Mouse (Mus musculus) limb, embryonic 11.5 days (tissue): ENCODE results near the gene Flnc. TPM values are rescaled to one million over a fixed set of nuclear protein-coding genes. Genes with fewer than 3 reads are reported as not detected.

ENCODE experiments used
- ATAC-seq: fragments of 200-750 bp; cut with Nextera tagmentation; 2 replicates; pipeline ENCODE4 v1.8.0; 2017; ENCODE audit warnings: low read depth; ENCODE audit not compliant: insufficient number of reproducible peaks, low FRiP score, low TSS enrichment
- DNase-seq: peaks from one replicate; pipeline ENCODE4 v3.0.0-alpha.2; 2015; ENCODE audit warnings: low spot score
- H3K27ac ChIP-seq: fragments of 300-500 bp; sonication (generic); replicated peaks from 2 replicates; pipeline ENCODE4 v1.5.1; 2014; ENCODE audit warnings: low read depth, mild to moderate bottlenecking, low read length
- H3K27me3 ChIP-seq: fragments of 300-500 bp; sonication (generic); 2 replicates; pipeline ENCODE4 v1.6.1; 2014; ENCODE audit warnings: mild to moderate bottlenecking, low read length, mixed read lengths; ENCODE audit not compliant: control insufficient read depth, insufficient read depth
- H3K36me3 ChIP-seq: fragments of 300-500 bp; sonication (generic); 2 replicates; pipeline ENCODE4 v1.6.1; 2014; ENCODE audit warnings: mild to moderate bottlenecking, low read length, moderate library complexity, mixed read lengths; ENCODE audit not compliant: control insufficient read depth, insufficient read depth
- H3K4me1 ChIP-seq: fragments of 300-500 bp; sonication (generic); 2 replicates; pipeline ENCODE4 v1.6.1; 2014; ENCODE audit warnings: low read length, mixed read lengths; ENCODE audit not compliant: control insufficient read depth, insufficient read depth
- H3K4me2 ChIP-seq: fragments of 300-500 bp; sonication (generic); 2 replicates; pipeline ENCODE4 v1.6.1; 2014; ENCODE audit warnings: low read depth, mild to moderate bottlenecking, moderate library complexity; ENCODE audit not compliant: severe bottlenecking
- H3K4me3 ChIP-seq: fragments of 300-500 bp; sonication (generic); 2 replicates; pipeline ENCODE4 v1.5.1; 2014; ENCODE audit warnings: low read depth, low read length
- H3K9ac ChIP-seq: fragments of 300-500 bp; sonication (generic); 2 replicates; pipeline ENCODE4 v1.6.1; 2014; ENCODE audit warnings: mild to moderate bottlenecking, low read length
- H3K9me3 ChIP-seq: fragments of 300-500 bp; sonication (generic); 2 replicates; pipeline ENCODE4 v1.6.1; 2016; ENCODE audit warnings: low read length; ENCODE audit not compliant: control insufficient read depth
- WGBS: fragments of 180-500 bp; shearing (Covaris S2); extraction: QIAGEN DNeasy Blood & Tissue Kit; methylation state at CpG from one replicate; pipeline ENCODE4 v1.1.7; 2014; 5-methylcytosine and 5-hydroxymethylcytosine counted together
- microRNA-seq: library from miRNA; unstranded; fragments of <30 nt; microRNA quantifications from one replicate; pipeline ENCODE4, GENCODE M21; 2016
- polyA plus RNA-seq: library from polyadenylated mRNA; unstranded; fragments of >200 nt; fragmentation: Nextera tagmentation; extraction: Ambion mirVana; gene quantifications from 2 replicates; pipeline ENCODE4 v1.2.1, GENCODE M21; 2014

Flnc gene
- polyA plus RNA-seq, 1 experiment from 2014 or later = 2.5 TPM

- WGBS = 90% methylated on average over 1 of the region's 1 CpGs
- Histone ChIP-seq H3K4me3 (no peak overlapping the region), H3K9ac (no peak overlapping the region), H3K27ac (no peak overlapping the region), H3K9me3 (no peaks in the 10 kb centered on the region), H3K4me1 (peaks cover 4% of the 10 kb centered on the region; the same call in 1 of the 2 replicates), H3K4me2 (no peak overlapping the region), H3K36me3 (peaks cover 2% of the 10 kb centered on the region; the same call in 1 of the 2 replicates), H3K27me3 (no peaks in the 10 kb centered on the region)
- DNase-seq (no peak), ATAC-seq (no peak)
Measured at GRCm38 (mm10) chr6:29501599-29501998, 68.5 kb downstream of the Flnc start.

- Histone ChIP-seq H3K27me3 (no peaks in the 10 kb centered on the region), H3K9ac (no peak overlapping the region), H3K9me3 (no peaks in the 10 kb centered on the region), H3K36me3 (no peaks in the 10 kb centered on the region; the same call in 1 of the 2 replicates), H3K4me1 (peaks cover 23% of the 10 kb centered on the region), H3K27ac (no peak overlapping the region), H3K4me2 (no peak overlapping the region), H3K4me3 (no peak overlapping the region)
- no peak for DNase-seq
- no peak for ATAC-seq
- 90% methylated on average over 5 of the region's 5 CpGs for WGBS
Measured at GRCm38 (mm10) chr6:29505493-29505892, 72.4 kb downstream of the Flnc start.

GRCm38 (mm10) chr6:29506834-29507233 lies 73.8 kb downstream of the Flnc start:
- Histone ChIP-seq H3K9ac (peak overlapping the region; percentile 68), H3K4me2 (peak overlapping the region; percentile 80), H3K4me3 (peak overlapping the region; percentile 70), H3K36me3 (no peaks in the 10 kb centered on the region; the same call in 1 of the 2 replicates), H3K9me3 (no peaks in the 10 kb centered on the region), H3K4me1 (peaks cover 23% of the 10 kb centered on the region), H3K27ac (no peak overlapping the region), H3K27me3 (no peaks in the 10 kb centered on the region)
- no peak for DNase-seq
- 0 out of 2 replicates have a peak, but pooled peaks have one; percentile 12 for ATAC-seq
- WGBS = 12% methylated on average over 8 of the region's 8 CpGs

GRCm38 (mm10) chr6:29507447-29508309 lies 74.6 kb downstream of the Flnc start, which contains the start of gene Kcp:
Kcp (minus strand) TSS chr6:29507952.
- Histone ChIP-seq H3K9ac (peak within 1 kb of the TSS; percentile 68), H3K36me3 (no peaks in the 10 kb centered on the region), H3K4me1 (peaks cover 27% of the 10 kb centered on the region), H3K4me2 (peak within 1 kb of the TSS; percentile 80), H3K9me3 (no peaks in the 10 kb centered on the region), H3K27me3 (no peaks in the 10 kb centered on the region), H3K4me3 (peak within 1 kb of the TSS; percentile 70), H3K27ac (peak within 1 kb of the TSS; percentile 72)
- WGBS = under 1% methylated on average over 45 of the region's 47 CpGs
- ATAC-seq (peak; percentile 39; the same call in 1 of the 2 replicates), DNase-seq (peak; percentile 76)

GRCm38 (mm10) chr6:29509086-29509485 lies 76.0 kb downstream of the Flnc start:
- DNase-seq (peak; percentile 47), ATAC-seq (no peak)
- Histone ChIP-seq H3K9ac (no peak overlapping the region), H3K4me1 (peaks cover 31% of the 10 kb centered on the region), H3K27ac (peak overlapping the region; percentile 72), H3K36me3 (no peaks in the 10 kb centered on the region), H3K9me3 (no peaks in the 10 kb centered on the region), H3K4me3 (no peak overlapping the region), H3K4me2 (no peak overlapping the region), H3K27me3 (no peaks in the 10 kb centered on the region)
- 24% methylated on average over 2 of the region's 2 CpGs for whole genome bisulfite sequencing

Small RNAs within 50 kb of the gene (microRNA-seq; reads per million reads assigned to microRNA genes)
- gene Gm26220 (not detected), gene Gm44354 (not detected)

Other genes starting within 250 kb of the Flnc start
- 40.8 and 50.1 TPM in 2 replicates for gene Impdh1, start 216.9 kb upstream of the Flnc start, polyA plus RNA-seq
- gene Hilpda, start 160.8 kb upstream of the Flnc start, polyA plus RNA-seq = 41.6 and 43.0 TPM in 2 replicates
- gene Fam71f2, start 153.7 kb upstream of the Flnc start, polyA plus RNA-seq = 0.33 and 0.81 TPM in 2 replicates
- 0.11 TPM in 1 of 2 replicates, not detected in the other for gene Fam71f1, start 114.1 kb upstream of the Flnc start, polyA plus RNA-seq
- gene Calu, start 85.2 kb upstream of the Flnc start, polyA plus RNA-seq = 308 and 313 TPM in 2 replicates
- gene Opn1sw, start 44.8 kb upstream of the Flnc start, polyA plus RNA-seq = 0.24 TPM in 2 replicates
- gene Ccdc136, start 36.9 kb upstream of the Flnc start, polyA plus RNA-seq = 37.1 and 37.3 TPM in 2 replicates
- 182 and 198 TPM in 2 replicates for gene Atp6v1f, start 34.5 kb downstream of the Flnc start, polyA plus RNA-seq
- gene Atp6v1fnb, start 38.2 kb downstream of the Flnc start, polyA plus RNA-seq = not detected in 2 replicates
- gene Kcp, start 74.7 kb downstream of the Flnc start, polyA plus RNA-seq = 25.7 and 32.2 TPM in 2 replicates
- gene Irf5, start 93.4 kb downstream of the Flnc start, polyA plus RNA-seq = 1.4 and 2.1 TPM in 2 replicates
- gene Tnpo3, start 176.6 kb downstream of the Flnc start, polyA plus RNA-seq = 109 and 117 TPM in 2 replicates